Comparison of ENCODE assay signal across 8 mouse cellular contexts in the genomic region with DNA sequence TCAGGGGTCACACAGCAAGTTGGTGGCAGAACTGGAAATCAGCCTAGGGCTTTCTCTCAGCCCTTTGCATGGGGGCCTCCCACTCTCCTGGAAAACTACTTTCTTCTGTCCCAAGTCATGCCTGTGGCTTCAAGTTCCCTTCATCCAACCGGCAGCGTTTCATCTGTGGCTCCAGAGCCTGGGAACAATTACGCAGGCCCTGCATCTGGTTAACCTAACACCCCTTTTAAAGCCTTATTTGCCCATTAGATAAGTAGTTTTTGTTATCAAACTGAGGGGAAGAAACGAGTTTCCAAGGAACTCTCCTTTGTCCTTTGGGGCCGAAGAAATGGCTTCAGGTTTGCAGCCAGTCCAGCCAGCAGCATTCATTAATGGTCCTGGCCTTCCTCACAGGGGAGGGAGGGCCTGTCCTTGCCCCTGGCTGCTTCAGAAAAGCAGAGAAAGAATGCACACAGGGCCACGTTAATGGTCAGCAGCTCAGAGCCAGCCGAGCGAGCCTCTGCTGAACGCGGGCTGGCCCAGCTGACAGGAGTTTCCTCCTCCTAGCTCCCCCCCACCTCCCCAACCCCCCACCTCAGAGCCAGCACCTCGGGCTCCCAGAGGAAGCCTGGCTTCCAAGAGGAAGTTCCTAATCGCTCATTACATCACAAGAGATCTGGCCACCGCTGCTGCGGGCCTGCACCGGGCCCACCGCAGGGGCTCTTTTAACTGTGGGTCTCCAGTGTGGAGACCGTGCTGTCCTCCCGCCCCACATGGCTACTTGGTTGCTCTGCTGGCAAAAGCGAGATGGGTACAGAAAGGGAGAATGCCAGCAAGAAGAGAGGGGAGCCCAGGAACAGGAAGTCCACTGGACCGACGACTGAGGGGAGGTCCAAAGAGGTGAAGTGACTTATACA.
A peak's percentile ranks its signal among the peaks of the same experiment; 100 is the strongest.
DNase-seq lines count a peak whose midpoint lies in the region; ATAC-seq and TF ChIP-seq lines count a peak whose summit lies in the region.

No protein-coding gene starts in this region.

- peaks cover 79% of the 10 kb centered on the region for H3K4me1 ChIP-seq in embryonic facial prominence, embryonic 12.5 days
- peaks cover 62% of the 10 kb centered on the region for H3K4me1 ChIP-seq in hindbrain, embryonic 13.5 days (replicated peaks)
- peaks cover 95% of the 10 kb centered on the region for H3K4me1 ChIP-seq in limb, embryonic 15.5 days
- peaks cover 53% of the 10 kb centered on the region for H3K4me1 ChIP-seq in neural tube, embryonic 15.5 days

- peak overlapping the region; percentile 94 for H3K27ac ChIP-seq in embryonic facial prominence, embryonic 12.5 days
- H3K27ac ChIP-seq in hindbrain, embryonic 13.5 days = peak overlapping the region; percentile 62
- H3K27ac ChIP-seq in limb, embryonic 15.5 days = peak overlapping the region; percentile 87
- H3K27ac ChIP-seq in neural tube, embryonic 15.5 days (replicated peaks) = peak overlapping the region; percentile 48
- H3K27ac ChIP-seq in left cerebral cortex, adult 2 months = no peak overlapping the region

- H3K9ac ChIP-seq in embryonic facial prominence, embryonic 12.5 days = peak overlapping the region; percentile 44; the same call in 1 of the 2 replicates
- peak overlapping the region; percentile 60 for H3K9ac ChIP-seq in hindbrain, embryonic 13.5 days
- H3K9ac ChIP-seq in limb, embryonic 15.5 days = peak overlapping the region; percentile 17; the same call in 1 of the 2 replicates
- 0 out of 2 replicates have a peak overlapping the region, but pooled peaks have one; percentile 26 for H3K9ac ChIP-seq in neural tube, embryonic 15.5 days (replicated peaks)

- no peak overlapping the region for H3K4me3 ChIP-seq in embryonic facial prominence, embryonic 12.5 days
- H3K4me3 ChIP-seq in hindbrain, embryonic 13.5 days = no peak overlapping the region
- no peak overlapping the region for H3K4me3 ChIP-seq in limb, embryonic 15.5 days
- no peak overlapping the region for H3K4me3 ChIP-seq in neural tube, embryonic 15.5 days (replicated peaks)
- H3K4me3 ChIP-seq in left cerebral cortex, adult 2 months = no peak overlapping the region

- no peaks in the 10 kb centered on the region for H3K9me3 ChIP-seq in embryonic facial prominence, embryonic 12.5 days
- no peaks in the 10 kb centered on the region for H3K9me3 ChIP-seq in hindbrain, embryonic 13.5 days
- H3K9me3 ChIP-seq in limb, embryonic 15.5 days = no peaks in the 10 kb centered on the region
- no peaks in the 10 kb centered on the region for H3K9me3 ChIP-seq in neural tube, embryonic 15.5 days (replicated peaks)

- CTCF ChIA-PET in Patski (lab: Charles Lee) = interaction anchor here (0.7 to 4.7 kb wide), 12 partner anchors 8 to 140 kb away, joined by 3 to 22 read pairs (median 7); a partner anchor contains a TSS

- intact Hi-C loops in left cerebral cortex, adult 2 months (cut with DNase I) = loop anchor here (2.0 to 5.0 kb wide), 3 partner anchors 39 to 63 kb away; a partner anchor contains a TSS

- no peaks in the 10 kb centered on the region for H3K36me3 ChIP-seq in embryonic facial prominence, embryonic 12.5 days
- no peaks in the 10 kb centered on the region for H3K36me3 ChIP-seq in hindbrain, embryonic 13.5 days
- no peaks in the 10 kb centered on the region for H3K36me3 ChIP-seq in limb, embryonic 15.5 days
- H3K36me3 ChIP-seq in neural tube, embryonic 15.5 days = no peaks in the 10 kb centered on the region

- in situ Hi-C loops in Patski (cut with MboI; ENCODE audit: low pct_unique_long_range_greater_than_20kb) = loop anchor here (5.0 kb wide), 3 partner anchors 37 to 127 kb away; no protein-coding TSS in a partner anchor

- 2% methylated on average over 21 of the region's 21 CpGs for WGBS in embryonic facial prominence, embryonic 12.5 days
- WGBS in hindbrain, embryonic 13.5 days = 5% methylated on average over 21 of the region's 21 CpGs
- 8% methylated on average over 21 of the region's 21 CpGs for WGBS in limb, embryonic 15.5 days
- WGBS in neural tube, embryonic 15.5 days = 9% methylated on average over 21 of the region's 21 CpGs

- no peak for TF ChIP-seq CTCF in Patski (IDR thresholded peaks at IDR 0.05)
- no peak for TF ChIP-seq CTCF in left cerebral cortex, adult 2 months (IDR thresholded peaks at IDR 0.05)

- POLR2A ChIA-PET in Patski (lab: Charles Lee) = interaction anchor here (0.5 to 5.1 kb wide), 2 partner anchors 31 to 61 kb away, joined by 4 to 32 read pairs; a partner anchor contains a TSS

- peak overlapping the region; percentile 39 for H3K4me2 ChIP-seq in embryonic facial prominence, embryonic 12.5 days (replicated peaks)
- peak overlapping the region; percentile 37; the same call in 1 of the 2 replicates for H3K4me2 ChIP-seq in hindbrain, embryonic 13.5 days
- H3K4me2 ChIP-seq in limb, embryonic 15.5 days = peak overlapping the region; percentile 39
- peak overlapping the region; percentile 30 for H3K4me2 ChIP-seq in neural tube, embryonic 15.5 days

- DNase-seq in Patski (ENCODE audit: low read depth, low spot score) = no peak
- DNase-seq in frontal cortex, postnatal 10 days (ENCODE audit: low spot score in 2 of 2) = no peak
- DNase-seq in urinary bladder, postnatal 4 days (ENCODE audit: low spot score in 2 of 2) = no peak
- no peak for DNase-seq in left cerebral cortex, adult 2 months (ENCODE audit: extremely low spot score in 1 of 2, low spot score in 2 of 2)

- no peaks in the 10 kb centered on the region for H3K27me3 ChIP-seq in Patski
- no peaks in the 10 kb centered on the region for H3K27me3 ChIP-seq in embryonic facial prominence, embryonic 12.5 days
- 0 out of 2 replicates have a peak, but pooled peaks cover 3% of the 10 kb centered on the region for H3K27me3 ChIP-seq in hindbrain, embryonic 13.5 days
- no peaks in the 10 kb centered on the region for H3K27me3 ChIP-seq in limb, embryonic 15.5 days
- H3K27me3 ChIP-seq in neural tube, embryonic 15.5 days (replicated peaks) = 0 out of 2 replicates have a peak, but pooled peaks cover 2% of the 10 kb centered on the region

- ATAC-seq in Patski = peak; percentile 49
- no peak for ATAC-seq in embryonic facial prominence, embryonic 12.5 days (ENCODE audit: insufficient number of reproducible peaks, insufficient read depth, low FRiP score, low TSS enrichment)
- no peak for ATAC-seq in hindbrain, embryonic 13.5 days (ENCODE audit: low FRiP score)
- ATAC-seq in limb, embryonic 15.5 days (ENCODE audit: insufficient number of reproducible peaks, low FRiP score, low TSS enrichment, low read depth) = no peak
- ATAC-seq in neural tube, embryonic 15.5 days (ENCODE audit: low FRiP score) = 0 out of 2 replicates have a peak, but pooled peaks have one; percentile 16

Comparison
In these comparisons a context has a peak if more than half of its experiments do, and no peak if none do; other contexts are left out.
1. ATAC-seq: peak in Patski (single experiment) and neural tube, embryonic 15.5 days (single experiment); none in embryonic facial prominence, embryonic 12.5 days (single experiment), hindbrain, embryonic 13.5 days (single experiment) and limb, embryonic 15.5 days (single experiment).
2. Peak in every context shown above with its lines, with median percentiles within 50 percentile points of each other: H3K4me2 ChIP-seq and H3K9ac ChIP-seq.